Mouse (Mus musculus) thymus, postnatal 36 days (tissue): Measurements from ENCODE around the gene Rprd1b.

Experiments
- DNase-seq, 2 experiments: peaks; one replicate each; pipeline ENCODE4 v3.0.0; 2022; ENCODE audit warnings: mixed read lengths in 2 of 2

Gene Rprd1b

DNA sequence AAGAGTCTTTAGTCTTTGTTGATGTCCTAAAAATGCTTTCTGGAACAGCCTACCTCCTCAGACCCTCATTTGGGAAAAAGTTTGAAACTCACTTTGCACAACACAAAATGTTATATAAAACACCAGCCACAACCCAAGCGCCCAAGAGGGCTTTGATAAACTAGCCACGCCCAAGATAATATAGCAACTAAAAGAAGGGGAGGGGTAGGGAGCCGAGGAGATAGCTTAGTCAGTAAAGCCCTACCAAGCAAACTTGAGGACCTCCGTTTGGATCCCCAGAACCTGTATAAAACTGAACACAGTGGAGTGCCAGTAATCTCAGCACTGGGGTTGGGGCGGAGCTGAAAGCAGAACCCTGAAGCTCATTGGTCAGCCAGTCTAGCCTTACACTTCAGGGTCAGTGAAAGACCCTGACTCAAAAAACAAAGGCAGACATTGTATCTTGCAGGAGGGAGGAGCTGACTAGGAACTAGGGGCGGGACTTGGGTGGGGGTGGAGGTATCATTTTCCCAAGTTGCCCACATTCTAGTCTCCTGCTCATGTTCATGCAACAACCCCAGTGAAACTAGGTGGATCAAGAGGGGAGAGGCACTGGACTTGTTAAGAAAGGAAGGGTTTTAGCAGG lies 124.5 kb downstream of the Rprd1b start:
- no peak for DNase-seq

GRCm38 (mm10) chr2:158153728-158154343 lies 125.5 kb downstream of the Rprd1b start:
- peak; percentile 34 to 40 for DNase-seq

DNA sequence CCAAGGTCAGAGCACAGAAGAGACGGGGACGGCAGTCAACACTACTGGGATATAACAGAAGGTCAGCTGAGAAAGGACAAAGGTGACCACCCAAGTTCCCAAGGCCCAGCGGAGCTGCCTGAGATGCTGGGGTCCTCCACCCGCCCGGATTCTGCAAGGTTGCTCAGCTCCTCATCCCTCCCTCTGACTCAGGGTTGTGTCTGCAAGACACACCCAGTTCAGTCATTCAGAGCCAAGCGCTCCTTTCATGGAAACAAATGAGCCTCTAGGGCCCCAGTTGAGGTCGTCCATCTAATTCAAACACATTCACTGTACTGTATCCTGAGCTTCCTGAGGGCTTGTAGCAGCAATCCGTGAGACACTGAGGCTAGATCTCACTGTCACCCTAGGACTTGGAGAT lies 126.3 kb downstream of the Rprd1b start:
- DNase-seq = no peak

- no peak for DNase-seq
Observed at GRCm38 (mm10) chr2:158155101-158155500, 126.8 kb downstream of the Rprd1b start.

DNA sequence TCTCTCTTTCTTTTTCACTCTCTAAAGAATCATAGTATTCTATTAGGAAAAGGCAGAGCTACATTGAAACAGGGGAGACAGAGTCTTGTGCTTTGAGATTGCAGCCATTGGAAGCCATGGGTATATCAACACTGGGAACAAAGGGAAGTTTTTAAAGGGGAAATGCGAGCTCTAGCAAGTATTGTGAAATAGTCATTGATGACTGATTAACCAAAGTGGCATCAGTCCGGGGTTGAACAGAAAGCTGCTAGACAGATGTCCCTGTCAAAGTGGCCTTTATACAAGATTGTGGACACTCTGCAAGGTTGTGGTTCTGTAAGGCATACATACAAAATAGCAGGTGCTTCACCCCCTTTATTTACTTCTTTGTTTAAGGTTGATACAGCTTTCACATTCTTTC lies 127.3 kb downstream of the Rprd1b start:
- DNase-seq = no peak

GRCm38 (mm10) chr2:158156487-158156886 lies 128.2 kb downstream of the Rprd1b start:
- no peak for DNase-seq

- no peak for DNase-seq
Observed at GRCm38 (mm10) chr2:158157654-158158053, 129.4 kb downstream of the Rprd1b start.

GRCm38 (mm10) chr2:158159376-158160235 lies 131.3 kb downstream of the Rprd1b start:
- DNase-seq = peak; percentile 18 to 30

- no peak for DNase-seq
Observed at GRCm38 (mm10) chr2:158161761-158162160, 133.5 kb downstream of the Rprd1b start.

DNA sequence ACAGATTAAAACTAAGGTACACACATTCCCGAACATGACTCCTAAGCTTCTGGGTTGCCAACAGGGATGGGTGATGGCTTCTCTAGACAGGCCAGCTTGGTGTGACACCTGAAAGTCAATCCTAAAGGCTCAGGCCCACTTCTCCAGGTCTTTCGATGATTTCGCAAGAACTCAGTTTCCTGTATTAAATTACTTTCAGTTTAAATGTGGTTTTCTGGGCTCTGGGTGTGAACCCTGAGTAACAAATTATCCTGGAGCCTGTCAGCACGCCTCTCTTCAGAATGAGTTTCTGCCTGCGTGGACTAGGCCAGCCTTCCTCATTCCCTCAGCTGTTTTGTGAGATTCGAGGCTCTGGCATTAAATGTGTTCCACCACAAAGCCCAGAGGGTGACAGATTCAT lies 134.7 kb downstream of the Rprd1b start:
- no peak for DNase-seq

GRCm38 (mm10) chr2:158165776-158166175 lies 137.5 kb downstream of the Rprd1b start:
- no peak for DNase-seq

GRCm38 (mm10) chr2:158166628-158167027 lies 138.3 kb downstream of the Rprd1b start:
- peak; percentile 68 to 74 for DNase-seq

DNA sequence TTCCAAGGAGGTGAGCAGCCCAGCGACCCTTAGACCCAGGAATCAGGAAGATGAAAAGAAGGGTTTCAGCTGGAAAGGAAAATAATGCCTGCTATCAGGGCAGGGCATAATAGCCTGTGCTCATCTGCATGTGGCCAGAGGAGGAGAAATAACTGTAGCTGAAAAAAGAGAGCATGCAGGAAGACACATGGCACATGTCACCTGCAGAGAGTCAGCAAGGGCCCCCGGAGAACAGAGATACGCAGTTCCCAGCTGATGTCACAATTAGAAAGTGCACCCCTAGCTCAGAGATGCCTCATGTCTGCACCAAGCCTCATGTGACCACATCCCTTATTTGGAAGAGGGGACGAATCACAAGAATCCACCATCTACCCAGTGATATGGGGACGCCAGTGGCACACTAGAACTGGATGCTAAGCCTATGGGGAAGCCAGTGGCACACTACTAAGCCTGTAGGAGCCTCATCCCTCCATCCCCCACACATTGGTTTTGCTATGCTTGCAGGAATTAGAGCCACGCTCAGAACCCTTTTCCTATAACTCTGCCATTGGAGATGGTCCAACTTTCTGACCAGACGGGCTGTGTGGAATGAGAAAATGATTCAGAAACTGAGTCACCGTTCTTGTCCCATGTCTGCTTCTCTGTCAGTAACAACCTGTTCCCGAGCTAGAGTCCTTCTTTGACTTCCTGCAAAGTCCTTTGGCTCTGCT lies 139.4 kb downstream of the Rprd1b start:
- DNase-seq = no peak

GRCm38 (mm10) chr2:158168741-158169211 lies 140.5 kb downstream of the Rprd1b start:
- DNase-seq = no peak

GRCm38 (mm10) chr2:158169351-158169750 lies 141.1 kb downstream of the Rprd1b start:
- no peak for DNase-seq

- no peak for DNase-seq
Observed at GRCm38 (mm10) chr2:158169771-158170170, 141.5 kb downstream of the Rprd1b start.

- no peak for DNase-seq
Observed at GRCm38 (mm10) chr2:158170394-158170793, 142.1 kb downstream of the Rprd1b start.

- no peak for DNase-seq
Observed at GRCm38 (mm10) chr2:158174438-158174837, 146.1 kb downstream of the Rprd1b start.

DNA sequence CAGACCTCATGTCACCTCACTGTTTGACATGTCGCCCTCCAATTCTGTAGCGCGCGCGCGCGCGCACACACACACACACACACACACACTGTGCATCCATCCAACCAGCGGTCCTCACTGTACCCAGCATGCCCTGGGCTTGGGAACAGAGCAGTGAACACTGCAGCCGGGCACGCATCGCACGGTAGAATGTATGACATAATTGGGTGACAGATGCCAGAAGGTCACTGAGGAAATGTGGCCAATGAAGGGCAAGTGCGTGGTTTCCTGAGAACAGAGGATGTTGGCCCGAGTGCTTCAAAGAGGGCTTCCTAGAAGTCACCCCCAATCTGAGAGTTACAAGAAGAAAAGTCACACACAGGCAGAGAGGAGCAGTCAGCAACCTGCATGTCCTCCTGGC lies 146.7 kb downstream of the Rprd1b start:
- no peak for DNase-seq

DNA sequence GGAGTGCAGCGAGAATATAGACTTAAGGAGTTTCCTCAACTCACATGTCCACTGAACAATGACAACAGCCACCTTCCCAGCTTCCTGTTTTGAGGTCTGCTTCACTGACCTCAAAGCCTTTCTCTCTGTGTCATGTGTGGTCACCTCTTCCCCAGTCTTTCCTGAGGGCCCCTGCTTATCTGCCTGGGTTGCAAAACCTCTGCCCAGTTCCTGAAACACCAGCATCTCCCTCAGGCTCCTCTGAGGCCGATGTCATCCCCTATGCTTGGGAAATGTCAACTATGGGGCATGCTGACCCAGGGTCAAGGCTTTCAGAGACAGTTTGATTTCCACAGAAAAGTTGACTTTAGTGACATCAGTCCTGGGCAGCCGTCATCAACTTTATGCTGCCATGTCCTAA lies 147.1 kb downstream of the Rprd1b start:
- DNase-seq = no peak

GRCm38 (mm10) chr2:158176763-158177162 lies 148.5 kb downstream of the Rprd1b start:
- DNase-seq = no peak

DNA sequence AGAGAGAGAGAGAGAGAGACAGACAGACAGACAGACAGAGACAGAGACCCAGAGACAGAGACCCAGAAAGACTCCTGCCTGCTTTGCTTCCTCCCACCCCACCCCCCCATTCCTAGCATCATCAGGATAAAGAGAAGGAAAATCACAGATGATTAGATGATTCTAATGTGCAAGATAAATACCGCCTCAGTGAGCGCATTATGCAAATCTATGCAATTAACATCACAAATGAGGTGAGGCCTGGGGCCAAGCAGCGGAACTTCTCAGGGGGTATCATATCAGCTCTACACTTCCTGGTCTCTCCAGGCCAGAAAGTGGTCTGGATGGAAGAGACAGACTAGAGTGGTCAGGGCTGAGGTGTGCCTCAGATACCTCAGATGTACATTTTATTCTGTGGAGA lies 149.3 kb downstream of the Rprd1b start:
- no peak for DNase-seq

- no peak for DNase-seq
Observed at GRCm38 (mm10) chr2:158178139-158178538, 149.8 kb downstream of the Rprd1b start.
